Mouse (Mus musculus): Measurements from ENCODE around the gene Fmnl2. TPM values are rescaled to one million over a fixed set of nuclear protein-coding genes. Genes with fewer than 3 reads are reported as not detected.

Gene Fmnl2
- polyA plus RNA-seq, 1 experiment from 2014 or later, result 7.3 TPM

GRCm38 (mm10) chr2:52986354-52986753 is 128.7 kb downstream of the Fmnl2 start:
- H3K4me3 ChIP-seq, result no peak overlapping the region
- no peak for DNase-seq (ENCODE audit: low spot score)
- no peak overlapping the region for H3K27ac ChIP-seq (replicated peaks)
- H3K9me3 ChIP-seq, result no peaks in the 10 kb centered on the region
- no peaks in the 10 kb centered on the region for H3K27me3 ChIP-seq (replicated peaks; ENCODE audit: low read depth, poor library complexity, severe bottlenecking)
- no peaks in the 10 kb centered on the region for H3K36me3 ChIP-seq (replicated peaks)
- WGBS, result 81% methylated on average over 3 of the region's 3 CpGs
- H3K4me1 ChIP-seq, result peaks cover 36% of the 10 kb centered on the region

GRCm38 (mm10) chr2:52987035-52987434 is 129.4 kb downstream of the Fmnl2 start:
- 93% methylated on average over 6 of the region's 6 CpGs for WGBS
- no peak for DNase-seq (ENCODE audit: low spot score)
- Histone ChIP-seq H3K27ac (replicated peaks) (no peak overlapping the region), H3K4me3 (no peak overlapping the region), H3K9me3 (no peaks in the 10 kb centered on the region), H3K27me3 (replicated peaks; ENCODE audit: low read depth, poor library complexity, severe bottlenecking) (no peaks in the 10 kb centered on the region), H3K36me3 (replicated peaks) (no peaks in the 10 kb centered on the region), H3K4me1 (peaks cover 42% of the 10 kb centered on the region)

GRCm38 (mm10) chr2:52987637-52988295 is 130.1 kb downstream of the Fmnl2 start:
- 69% methylated on average over 11 of the region's 11 CpGs for WGBS
- Histone ChIP-seq H3K4me1 (peaks cover 42% of the 10 kb centered on the region), H3K27ac (replicated peaks) (no peak overlapping the region), H3K27me3 (replicated peaks; ENCODE audit: low read depth, poor library complexity, severe bottlenecking) (no peaks in the 10 kb centered on the region), H3K9me3 (no peaks in the 10 kb centered on the region), H3K4me3 (no peak overlapping the region), H3K36me3 (replicated peaks) (no peaks in the 10 kb centered on the region)
- DNase-seq (ENCODE audit: low spot score), result no peak

- DNase-seq (ENCODE audit: low spot score), result no peak
- Histone ChIP-seq H3K27me3 (replicated peaks; ENCODE audit: low read depth, poor library complexity, severe bottlenecking) (no peaks in the 10 kb centered on the region), H3K27ac (replicated peaks) (no peak overlapping the region), H3K9me3 (no peaks in the 10 kb centered on the region), H3K36me3 (replicated peaks) (no peaks in the 10 kb centered on the region), H3K4me3 (no peak overlapping the region), H3K4me1 (peaks cover 40% of the 10 kb centered on the region)
- 86% methylated on average over 4 of the region's 4 CpGs for WGBS
Measured at GRCm38 (mm10) chr2:52989316-52989715, 131.7 kb downstream of the Fmnl2 start.

- no peaks in the 10 kb centered on the region for H3K27me3 ChIP-seq (replicated peaks; ENCODE audit: low read depth, poor library complexity, severe bottlenecking)
- no peaks in the 10 kb centered on the region for H3K36me3 ChIP-seq (replicated peaks)
- peaks cover 24% of the 10 kb centered on the region for H3K4me1 ChIP-seq
- H3K9me3 ChIP-seq, result no peaks in the 10 kb centered on the region
- 64% methylated on average over 9 of the region's 9 CpGs for WGBS
- peak overlapping the region; percentile 52; the same call in 1 of the 2 replicates for H3K27ac ChIP-seq (replicated peaks)
- no peak overlapping the region for H3K4me3 ChIP-seq
- no peak for DNase-seq (ENCODE audit: low spot score)
Measured at GRCm38 (mm10) chr2:52990874-52991687, 133.4 kb downstream of the Fmnl2 start.

- no peaks in the 10 kb centered on the region for H3K9me3 ChIP-seq
- H3K4me1 ChIP-seq, result peaks cover 24% of the 10 kb centered on the region
- H3K27ac ChIP-seq (replicated peaks), result peak overlapping the region; percentile 52; the same call in 1 of the 2 replicates
- H3K4me3 ChIP-seq, result no peak overlapping the region
- no peaks in the 10 kb centered on the region for H3K27me3 ChIP-seq (replicated peaks; ENCODE audit: low read depth, poor library complexity, severe bottlenecking)
- no peak for DNase-seq (ENCODE audit: low spot score)
- WGBS, result 72% methylated on average over 5 of the region's 5 CpGs
- H3K36me3 ChIP-seq (replicated peaks), result no peaks in the 10 kb centered on the region
Measured at GRCm38 (mm10) chr2:52991688-52992194, 134.1 kb downstream of the Fmnl2 start.

GRCm38 (mm10) chr2:52993241-52993640 is 135.6 kb downstream of the Fmnl2 start:
- H3K36me3 ChIP-seq (replicated peaks), result no peaks in the 10 kb centered on the region
- DNase-seq (ENCODE audit: low spot score), result no peak
- peaks cover 19% of the 10 kb centered on the region for H3K4me1 ChIP-seq
- 93% methylated on average over 7 of the region's 7 CpGs for WGBS
- H3K4me3 ChIP-seq, result no peak overlapping the region
- no peak overlapping the region for H3K27ac ChIP-seq (replicated peaks)
- no peaks in the 10 kb centered on the region for H3K9me3 ChIP-seq
- H3K27me3 ChIP-seq (replicated peaks; ENCODE audit: low read depth, poor library complexity, severe bottlenecking), result no peaks in the 10 kb centered on the region

- DNase-seq (ENCODE audit: low spot score), result no peak
- 89% methylated on average over 9 of the region's 9 CpGs for WGBS
- Histone ChIP-seq H3K27ac (replicated peaks) (no peak overlapping the region), H3K4me3 (no peak overlapping the region), H3K9me3 (no peaks in the 10 kb centered on the region), H3K36me3 (replicated peaks) (no peaks in the 10 kb centered on the region), H3K27me3 (replicated peaks; ENCODE audit: low read depth, poor library complexity, severe bottlenecking) (no peaks in the 10 kb centered on the region), H3K4me1 (peaks cover 19% of the 10 kb centered on the region)
Measured at GRCm38 (mm10) chr2:52994526-52994925, 136.9 kb downstream of the Fmnl2 start.

GRCm38 (mm10) chr2:52997955-52998750 is 140.5 kb downstream of the Fmnl2 start:
- Histone ChIP-seq H3K4me3 (no peak overlapping the region), H3K36me3 (replicated peaks) (no peaks in the 10 kb centered on the region), H3K4me1 (peaks cover 5% of the 10 kb centered on the region; the same call in 1 of the 2 replicates), H3K9me3 (no peaks in the 10 kb centered on the region), H3K27me3 (replicated peaks; ENCODE audit: low read depth, poor library complexity, severe bottlenecking) (no peaks in the 10 kb centered on the region), H3K27ac (replicated peaks) (no peak overlapping the region)
- 70% methylated on average over 15 of the region's 15 CpGs for WGBS
- DNase-seq (ENCODE audit: low spot score), result no peak

GRCm38 (mm10) chr2:52999524-52999969 is 141.9 kb downstream of the Fmnl2 start:
- Histone ChIP-seq H3K4me1 (peaks cover 8% of the 10 kb centered on the region; the same call in 1 of the 2 replicates), H3K27ac (replicated peaks) (no peak overlapping the region), H3K9me3 (no peaks in the 10 kb centered on the region), H3K4me3 (no peak overlapping the region), H3K36me3 (replicated peaks) (no peaks in the 10 kb centered on the region), H3K27me3 (replicated peaks; ENCODE audit: low read depth, poor library complexity, severe bottlenecking) (no peaks in the 10 kb centered on the region)
- no peak for DNase-seq (ENCODE audit: low spot score)
- 62% methylated on average over 3 of the region's 3 CpGs for WGBS

- no peaks in the 10 kb centered on the region for H3K36me3 ChIP-seq (replicated peaks)
- H3K4me3 ChIP-seq, result no peak overlapping the region
- peaks cover 13% of the 10 kb centered on the region; the same call in 1 of the 2 replicates for H3K4me1 ChIP-seq
- no peaks in the 10 kb centered on the region for H3K9me3 ChIP-seq
- WGBS, result 92% methylated on average over 3 of the region's 3 CpGs
- DNase-seq (ENCODE audit: low spot score), result no peak
- no peaks in the 10 kb centered on the region for H3K27me3 ChIP-seq (replicated peaks; ENCODE audit: low read depth, poor library complexity, severe bottlenecking)
- no peak overlapping the region for H3K27ac ChIP-seq (replicated peaks)
Measured at GRCm38 (mm10) chr2:53000446-53000845, 142.8 kb downstream of the Fmnl2 start.

GRCm38 (mm10) chr2:53006161-53006560 is 148.5 kb downstream of the Fmnl2 start:
- Histone ChIP-seq H3K4me1 (peaks cover 26% of the 10 kb centered on the region), H3K36me3 (replicated peaks) (no peaks in the 10 kb centered on the region), H3K27me3 (replicated peaks; ENCODE audit: low read depth, poor library complexity, severe bottlenecking) (no peaks in the 10 kb centered on the region), H3K4me3 (no peak overlapping the region), H3K27ac (replicated peaks) (no peak overlapping the region), H3K9me3 (no peaks in the 10 kb centered on the region)
- WGBS, result 78% methylated on average over 7 of the region's 7 CpGs
- DNase-seq (ENCODE audit: low spot score), result no peak
